Mouse (Mus musculus): ENCODE measurements at regions not wholly inside any gene's neighbourhood (a gene's known extent, or its start where the extent isn't known, plus 50 kb on each side); places are given as distances from the start of the nearest gene placed in this dataset.

- H3K27ac ChIP-seq, result no peak overlapping the region
- no peak overlapping the region for H3K4me3 ChIP-seq
- WGBS, result 86% methylated on average over 3 of the region's 3 CpGs
- H3K4me1 ChIP-seq, result no peaks in the 10 kb centered on the region
- no peak for DNase-seq (ENCODE audit: low spot score)
- no peaks in the 10 kb centered on the region for H3K9me3 ChIP-seq
- H3K36me3 ChIP-seq, result no peaks in the 10 kb centered on the region
- no peaks in the 10 kb centered on the region for H3K27me3 ChIP-seq (ENCODE audit: insufficient read depth, poor library complexity, severe bottlenecking)
Measured at GRCm38 (mm10) chr1:105084556-105084955, 272.0 kb downstream of the Rnf152 start.

GRCm38 (mm10) chr1:105083551-105084103 lies 272.9 kb downstream of the Rnf152 start:
- no peaks in the 10 kb centered on the region for H3K9me3 ChIP-seq
- no peak overlapping the region for H3K4me3 ChIP-seq
- WGBS, result 68% methylated on average over 6 of the region's 6 CpGs
- no peaks in the 10 kb centered on the region for H3K4me1 ChIP-seq
- H3K27me3 ChIP-seq (ENCODE audit: insufficient read depth, poor library complexity, severe bottlenecking), result no peaks in the 10 kb centered on the region
- no peak for DNase-seq (ENCODE audit: low spot score)
- H3K27ac ChIP-seq, result no peak overlapping the region
- no peaks in the 10 kb centered on the region for H3K36me3 ChIP-seq

- WGBS, result 83% methylated on average over 2 of the region's 2 CpGs
- H3K4me3 ChIP-seq, result no peak overlapping the region
- no peaks in the 10 kb centered on the region for H3K36me3 ChIP-seq
- H3K27me3 ChIP-seq (ENCODE audit: insufficient read depth, poor library complexity, severe bottlenecking), result no peaks in the 10 kb centered on the region
- no peaks in the 10 kb centered on the region for H3K4me1 ChIP-seq
- H3K9me3 ChIP-seq, result no peaks in the 10 kb centered on the region
- H3K27ac ChIP-seq, result no peak overlapping the region
- DNase-seq (ENCODE audit: low spot score), result no peak
Measured at GRCm38 (mm10) chr1:105082823-105083550, 273.5 kb downstream of the Rnf152 start.

- DNase-seq (ENCODE audit: low spot score), result no peak
- H3K4me3 ChIP-seq, result no peak overlapping the region
- H3K9me3 ChIP-seq, result no peaks in the 10 kb centered on the region
- H3K36me3 ChIP-seq, result no peaks in the 10 kb centered on the region
- H3K27me3 ChIP-seq (ENCODE audit: insufficient read depth, poor library complexity, severe bottlenecking), result no peaks in the 10 kb centered on the region
- no peak overlapping the region for H3K27ac ChIP-seq
- 64% methylated on average over 2 of the region's 2 CpGs for WGBS
- no peaks in the 10 kb centered on the region for H3K4me1 ChIP-seq
Measured at GRCm38 (mm10) chr1:105081942-105082341, 274.6 kb downstream of the Rnf152 start.

GRCm38 (mm10) chr1:105079437-105079836 lies 277.1 kb downstream of the Rnf152 start:
- Histone ChIP-seq H3K36me3 (no peaks in the 10 kb centered on the region), H3K27me3 (ENCODE audit: insufficient read depth, poor library complexity, severe bottlenecking) (no peaks in the 10 kb centered on the region), H3K4me3 (no peak overlapping the region), H3K4me1 (no peaks in the 10 kb centered on the region), H3K27ac (no peak overlapping the region), H3K9me3 (no peaks in the 10 kb centered on the region)
- 83% methylated on average over 5 of the region's 5 CpGs for WGBS
- DNase-seq (ENCODE audit: low spot score), result no peak

- no peaks in the 10 kb centered on the region for H3K27me3 ChIP-seq (ENCODE audit: insufficient read depth, poor library complexity, severe bottlenecking)
- 82% methylated on average over 3 of the region's 3 CpGs for WGBS
- no peaks in the 10 kb centered on the region for H3K9me3 ChIP-seq
- no peak overlapping the region for H3K27ac ChIP-seq
- H3K4me3 ChIP-seq, result no peak overlapping the region
- no peaks in the 10 kb centered on the region for H3K36me3 ChIP-seq
- no peaks in the 10 kb centered on the region for H3K4me1 ChIP-seq
- DNase-seq (ENCODE audit: low spot score), result no peak
Measured at GRCm38 (mm10) chr1:105075728-105076127, 280.8 kb downstream of the Rnf152 start.

GRCm38 (mm10) chr1:105074326-105074725 lies 282.2 kb downstream of the Rnf152 start:
- WGBS, result 69% methylated on average over 1 of the region's 1 CpGs
- no peak overlapping the region for H3K4me3 ChIP-seq
- H3K27me3 ChIP-seq (ENCODE audit: insufficient read depth, poor library complexity, severe bottlenecking), result no peaks in the 10 kb centered on the region
- no peaks in the 10 kb centered on the region for H3K4me1 ChIP-seq
- no peak for DNase-seq (ENCODE audit: low spot score)
- no peaks in the 10 kb centered on the region for H3K36me3 ChIP-seq
- no peaks in the 10 kb centered on the region for H3K9me3 ChIP-seq
- H3K27ac ChIP-seq, result no peak overlapping the region

GRCm38 (mm10) chr1:105070661-105071455 lies 285.7 kb downstream of the Rnf152 start:
- H3K9me3 ChIP-seq, result no peaks in the 10 kb centered on the region
- no peak overlapping the region for H3K4me3 ChIP-seq
- WGBS, result 54% methylated on average over 3 of the region's 3 CpGs
- H3K4me1 ChIP-seq, result no peaks in the 10 kb centered on the region
- H3K27me3 ChIP-seq (ENCODE audit: insufficient read depth, poor library complexity, severe bottlenecking), result no peaks in the 10 kb centered on the region
- no peaks in the 10 kb centered on the region for H3K36me3 ChIP-seq
- DNase-seq (ENCODE audit: low spot score), result no peak
- no peak overlapping the region for H3K27ac ChIP-seq

- H3K9me3 ChIP-seq, result no peaks in the 10 kb centered on the region
- no peaks in the 10 kb centered on the region for H3K27me3 ChIP-seq (ENCODE audit: insufficient read depth, poor library complexity, severe bottlenecking)
- no peak overlapping the region for H3K27ac ChIP-seq
- 74% methylated on average over 4 of the region's 4 CpGs for WGBS
- DNase-seq (ENCODE audit: low spot score), result no peak
- H3K4me3 ChIP-seq, result no peak overlapping the region
- H3K36me3 ChIP-seq, result no peaks in the 10 kb centered on the region
- H3K4me1 ChIP-seq, result no peaks in the 10 kb centered on the region
Measured at GRCm38 (mm10) chr1:105067902-105068301, 288.6 kb downstream of the Rnf152 start.

- DNase-seq (ENCODE audit: low spot score), result no peak
- Histone ChIP-seq H3K4me3 (no peak overlapping the region), H3K4me1 (no peaks in the 10 kb centered on the region), H3K36me3 (no peaks in the 10 kb centered on the region), H3K27me3 (ENCODE audit: insufficient read depth, poor library complexity, severe bottlenecking) (no peaks in the 10 kb centered on the region), H3K9me3 (no peaks in the 10 kb centered on the region), H3K27ac (no peak overlapping the region)
- WGBS, result 76% methylated on average over 4 of the region's 4 CpGs
Measured at GRCm38 (mm10) chr1:105067049-105067795, 289.3 kb downstream of the Rnf152 start.

- DNase-seq (ENCODE audit: low spot score), result no peak
- no peaks in the 10 kb centered on the region for H3K27me3 ChIP-seq (ENCODE audit: insufficient read depth, poor library complexity, severe bottlenecking)
- H3K9me3 ChIP-seq, result no peaks in the 10 kb centered on the region
- WGBS, result 88% methylated on average over 10 of the region's 10 CpGs
- no peak overlapping the region for H3K4me3 ChIP-seq
- no peaks in the 10 kb centered on the region for H3K36me3 ChIP-seq
- no peaks in the 10 kb centered on the region for H3K4me1 ChIP-seq
- H3K27ac ChIP-seq, result no peak overlapping the region
Measured at GRCm38 (mm10) chr1:105050584-105051363, 282.4 kb downstream of the Cdh20 start.

All from heart, embryonic 10.5 days (tissue).